Mouse (Mus musculus): ENCODE results near the gene Tbpl1.

- no peak for TF ChIP-seq POLR2A (IDR thresholded peaks at IDR 0.05; ENCODE audit: low read depth, low read length)
- no peak for TF ChIP-seq CTCF (IDR thresholded peaks at IDR 0.05; ENCODE audit: extremely low read depth, insufficient read depth, insufficient read length, insufficient replicate concordance)
Measured at GRCm38 (mm10) chr10:22745922-22746321, 14.2 kb upstream of the Tbpl1 start.
